Mouse (Mus musculus): ENCODE measurements around the gene Rpl36a-ps1. TPM values are rescaled to one million over a fixed set of nuclear protein-coding genes. Genes with fewer than 3 reads are reported as not detected.

The Rpl36a-ps1 gene
- polyA plus RNA-seq, 1 experiment from 2014 or later: 2.7 TPM

- Histone ChIP-seq H3K4me3 (no peak overlapping the region), H3K27ac (no peak overlapping the region), H3K4me2 (replicated peaks) (no peak overlapping the region), H3K36me3 (no peaks in the 10 kb centered on the region), H3K27me3 (no peaks in the 10 kb centered on the region), H3K9me3 (no peaks in the 10 kb centered on the region), H3K9ac (no peak overlapping the region), H3K4me1 (no peaks in the 10 kb centered on the region)
- ATAC-seq (ENCODE audit: insufficient number of reproducible peaks, insufficient read depth, low FRiP score, low TSS enrichment): no peak
- WGBS: 82% methylated on average over 7 of the region's 7 CpGs
Observed at GRCm38 (mm10) chr14:99018691-99019090, 24.6 kb upstream of the Rpl36a-ps1 start.

DNA sequence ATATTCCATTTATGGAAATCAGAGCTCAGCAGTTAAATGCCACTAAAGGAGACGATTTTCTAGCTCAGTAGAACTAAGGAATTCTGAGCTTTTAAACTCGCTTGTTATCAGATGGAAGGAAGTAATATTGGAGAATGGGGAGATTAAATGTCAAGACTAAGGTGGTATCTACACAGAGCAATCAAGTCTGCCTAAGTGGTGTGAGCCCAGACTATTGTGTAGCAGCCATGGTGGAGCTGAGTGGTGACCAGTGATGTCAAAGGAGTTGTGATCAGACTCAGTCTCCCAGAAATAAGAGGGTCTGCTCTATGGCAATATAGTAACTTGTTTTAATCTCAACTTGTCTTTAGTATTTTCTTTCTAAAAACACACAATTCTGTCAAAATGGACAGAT, 16.8 kb upstream of the Rpl36a-ps1 start:
- Histone ChIP-seq H3K9ac (no peak overlapping the region), H3K9me3 (no peaks in the 10 kb centered on the region), H3K4me3 (no peak overlapping the region), H3K27ac (no peak overlapping the region), H3K36me3 (no peaks in the 10 kb centered on the region), H3K27me3 (no peaks in the 10 kb centered on the region), H3K4me1 (no peaks in the 10 kb centered on the region), H3K4me2 (replicated peaks) (no peak overlapping the region)
- ATAC-seq (ENCODE audit: insufficient number of reproducible peaks, insufficient read depth, low FRiP score, low TSS enrichment): no peak
- 55% methylated on average over 2 of the region's 2 CpGs for WGBS

DNA sequence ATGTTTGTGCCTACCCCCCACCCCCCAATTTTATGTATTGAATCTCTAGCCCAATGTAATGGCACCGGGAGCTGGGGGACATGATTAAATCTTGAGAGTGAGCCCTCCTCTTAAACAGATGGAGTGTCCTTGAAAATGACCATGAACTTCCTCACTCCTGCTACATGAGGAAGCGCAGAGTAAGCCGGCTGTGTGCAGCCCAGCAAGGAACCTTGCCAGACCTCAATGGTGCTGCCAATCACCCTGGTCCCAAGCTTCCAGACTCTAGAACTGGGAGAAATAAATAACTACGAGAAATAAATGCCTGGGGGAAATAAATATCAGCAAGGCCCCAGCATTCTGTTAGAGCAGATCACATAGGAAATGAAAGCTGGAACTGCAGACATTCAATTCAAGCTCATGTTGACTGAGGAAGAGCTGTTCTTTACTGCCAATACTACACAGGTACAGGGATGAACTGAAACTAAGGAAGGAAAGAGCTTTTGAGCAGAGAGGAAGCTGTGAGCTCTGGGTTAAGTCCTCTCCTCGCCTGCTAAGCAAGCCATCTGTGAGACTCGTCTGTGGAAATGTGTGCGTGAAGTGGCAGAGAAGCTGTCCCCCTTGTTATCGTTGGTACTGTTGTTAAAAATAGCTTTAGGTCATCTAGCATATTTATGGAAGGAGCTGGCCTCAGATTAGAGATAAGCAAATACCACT, 16.3 kb upstream of the Rpl36a-ps1 start:
- Histone ChIP-seq H3K4me3 (no peak overlapping the region), H3K4me1 (no peaks in the 10 kb centered on the region), H3K36me3 (no peaks in the 10 kb centered on the region), H3K27me3 (no peaks in the 10 kb centered on the region), H3K9me3 (no peaks in the 10 kb centered on the region), H3K27ac (no peak overlapping the region), H3K9ac (no peak overlapping the region), H3K4me2 (replicated peaks) (no peak overlapping the region)
- ATAC-seq (ENCODE audit: insufficient number of reproducible peaks, insufficient read depth, low FRiP score, low TSS enrichment): no peak
- WGBS: 63% methylated on average over 8 of the region's 8 CpGs

- no peak overlapping the region for H3K4me3 ChIP-seq
- H3K4me2 ChIP-seq (replicated peaks): no peak overlapping the region
- no peak overlapping the region for H3K9ac ChIP-seq
- H3K9me3 ChIP-seq: 0 out of 2 replicates have a peak, but pooled peaks cover 3% of the 10 kb centered on the region
- no peaks in the 10 kb centered on the region for H3K4me1 ChIP-seq
- ATAC-seq (ENCODE audit: insufficient number of reproducible peaks, insufficient read depth, low FRiP score, low TSS enrichment): no peak
- H3K36me3 ChIP-seq: no peaks in the 10 kb centered on the region
- H3K27me3 ChIP-seq: no peaks in the 10 kb centered on the region
- 72% methylated on average over 2 of the region's 2 CpGs for WGBS
- H3K27ac ChIP-seq: no peak overlapping the region
Observed at GRCm38 (mm10) chr14:98992482-98992881, 1.6 kb downstream of the Rpl36a-ps1 start.

DNA sequence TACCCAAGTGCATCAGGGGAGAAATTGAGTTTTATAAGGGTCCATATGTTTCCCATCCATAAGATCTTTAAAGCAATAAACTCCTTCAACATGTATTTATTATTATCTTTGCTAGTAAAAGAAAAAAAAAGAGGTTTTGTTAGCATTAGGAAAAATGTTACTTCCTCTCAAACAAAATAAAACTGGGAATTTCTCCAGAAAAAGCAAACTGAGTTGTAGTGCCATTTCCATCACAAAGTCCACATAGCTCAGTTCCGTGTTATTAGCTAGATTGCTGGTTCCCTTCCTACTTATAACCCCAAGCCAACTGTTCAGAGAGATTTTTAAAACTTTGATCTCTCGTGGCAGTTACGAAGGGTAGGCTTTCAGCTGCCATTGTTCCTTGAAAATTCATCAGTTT, 3.5 kb downstream of the Rpl36a-ps1 start:
- no peak overlapping the region for H3K4me3 ChIP-seq
- WGBS: 45% methylated on average over 3 of the region's 3 CpGs
- no peaks in the 10 kb centered on the region for H3K27me3 ChIP-seq
- no peak overlapping the region for H3K9ac ChIP-seq
- no peak overlapping the region for H3K4me2 ChIP-seq (replicated peaks)
- ATAC-seq (ENCODE audit: insufficient number of reproducible peaks, insufficient read depth, low FRiP score, low TSS enrichment): no peak
- H3K36me3 ChIP-seq: no peaks in the 10 kb centered on the region
- H3K4me1 ChIP-seq: no peaks in the 10 kb centered on the region
- no peak overlapping the region for H3K27ac ChIP-seq
- no peaks in the 10 kb centered on the region for H3K9me3 ChIP-seq

DNA sequence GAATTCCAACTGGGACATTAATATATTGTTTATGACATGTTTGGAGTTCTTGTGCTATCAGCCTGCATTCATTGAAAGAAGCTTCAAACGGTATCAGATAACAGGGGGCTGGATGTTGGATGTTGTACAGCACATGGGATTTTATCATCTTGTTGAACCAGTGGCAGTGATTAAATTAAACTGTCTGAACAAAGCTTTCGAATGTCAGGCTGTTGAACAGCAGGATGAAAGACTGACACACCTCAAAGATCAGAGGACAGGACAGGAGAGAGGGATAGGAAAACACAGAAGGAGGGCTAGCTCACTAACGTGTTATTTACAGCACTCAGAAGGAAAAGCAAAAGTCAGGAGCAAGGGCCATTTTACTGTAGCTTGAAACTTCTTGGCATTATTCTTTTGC, 4.3 kb downstream of the Rpl36a-ps1 start:
- ATAC-seq (ENCODE audit: insufficient number of reproducible peaks, insufficient read depth, low FRiP score, low TSS enrichment): no peak
- Histone ChIP-seq H3K27me3 (no peaks in the 10 kb centered on the region), H3K4me2 (replicated peaks) (no peak overlapping the region), H3K36me3 (no peaks in the 10 kb centered on the region), H3K27ac (no peak overlapping the region), H3K9ac (no peak overlapping the region), H3K4me3 (no peak overlapping the region), H3K4me1 (no peaks in the 10 kb centered on the region), H3K9me3 (no peaks in the 10 kb centered on the region)
- WGBS: 32% methylated on average over 3 of the region's 3 CpGs

DNA sequence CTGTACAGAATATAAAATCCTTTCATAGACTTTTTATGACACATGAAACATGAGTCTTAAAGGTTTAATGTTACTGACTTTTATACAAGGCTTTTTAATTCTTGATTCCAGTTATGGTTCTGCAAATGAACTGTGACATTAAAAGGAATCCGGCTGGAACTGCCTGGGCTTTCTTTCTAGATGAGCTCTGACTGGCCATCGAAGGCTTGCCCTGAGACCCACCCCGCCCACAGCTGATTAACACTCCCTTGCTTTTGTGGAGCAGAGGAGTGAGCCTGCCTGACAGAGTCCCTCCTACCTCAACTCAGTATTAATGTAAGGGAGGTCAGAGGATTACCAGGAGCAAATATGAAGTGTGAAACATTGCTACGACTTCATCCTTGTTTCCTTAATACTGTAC, 22.2 kb downstream of the Rpl36a-ps1 start:
- no peak for ATAC-seq (ENCODE audit: insufficient number of reproducible peaks, insufficient read depth, low FRiP score, low TSS enrichment)
- 0 out of 2 replicates have a peak overlapping the region, but pooled peaks have one; percentile 2 for H3K27ac ChIP-seq
- H3K4me2 ChIP-seq (replicated peaks): no peak overlapping the region
- 43% methylated on average over 4 of the region's 4 CpGs for WGBS
- no peaks in the 10 kb centered on the region for H3K9me3 ChIP-seq
- H3K9ac ChIP-seq: no peak overlapping the region
- no peaks in the 10 kb centered on the region for H3K4me1 ChIP-seq
- H3K4me3 ChIP-seq: no peak overlapping the region
- no peaks in the 10 kb centered on the region for H3K36me3 ChIP-seq
- no peaks in the 10 kb centered on the region for H3K27me3 ChIP-seq

- H3K27me3 ChIP-seq: no peaks in the 10 kb centered on the region
- no peak overlapping the region for H3K4me3 ChIP-seq
- H3K9ac ChIP-seq: no peak overlapping the region
- H3K4me2 ChIP-seq (replicated peaks): no peak overlapping the region
- H3K4me1 ChIP-seq: no peaks in the 10 kb centered on the region
- no peak overlapping the region for H3K27ac ChIP-seq
- no peak for ATAC-seq (ENCODE audit: insufficient number of reproducible peaks, insufficient read depth, low FRiP score, low TSS enrichment)
- no peaks in the 10 kb centered on the region for H3K9me3 ChIP-seq
- no peaks in the 10 kb centered on the region for H3K36me3 ChIP-seq
- 78% methylated on average over 17 of the region's 17 CpGs for WGBS
Observed at GRCm38 (mm10) chr14:98958978-98959658, 35.0 kb downstream of the Rpl36a-ps1 start.

GRCm38 (mm10) chr14:98956788-98957187, 37.3 kb downstream of the Rpl36a-ps1 start:
- ATAC-seq (ENCODE audit: insufficient number of reproducible peaks, insufficient read depth, low FRiP score, low TSS enrichment): no peak
- no peaks in the 10 kb centered on the region for H3K4me1 ChIP-seq

GRCm38 (mm10) chr14:98952441-98952840, 41.7 kb downstream of the Rpl36a-ps1 start:
- H3K4me2 ChIP-seq (replicated peaks): no peak overlapping the region
- H3K4me3 ChIP-seq: no peak overlapping the region
- no peaks in the 10 kb centered on the region for H3K4me1 ChIP-seq
- no peak for ATAC-seq (ENCODE audit: insufficient number of reproducible peaks, insufficient read depth, low FRiP score, low TSS enrichment)
- WGBS: 86% methylated on average over 7 of the region's 7 CpGs
- H3K36me3 ChIP-seq: no peaks in the 10 kb centered on the region
- H3K27ac ChIP-seq: no peak overlapping the region
- H3K27me3 ChIP-seq: no peaks in the 10 kb centered on the region
- no peaks in the 10 kb centered on the region for H3K9me3 ChIP-seq
- H3K9ac ChIP-seq: no peak overlapping the region

More at GRCm38 (mm10) chr14:98956788-98957187, 37.3 kb downstream of the Rpl36a-ps1 start:
- Histone ChIP-seq H3K27ac (no peak overlapping the region), H3K4me2 (replicated peaks) (no peak overlapping the region), H3K36me3 (no peaks in the 10 kb centered on the region), H3K27me3 (no peaks in the 10 kb centered on the region), H3K9me3 (no peaks in the 10 kb centered on the region), H3K9ac (no peak overlapping the region), H3K4me3 (no peak overlapping the region)
- 90% methylated on average over 9 of the region's 9 CpGs for WGBS

DNA sequence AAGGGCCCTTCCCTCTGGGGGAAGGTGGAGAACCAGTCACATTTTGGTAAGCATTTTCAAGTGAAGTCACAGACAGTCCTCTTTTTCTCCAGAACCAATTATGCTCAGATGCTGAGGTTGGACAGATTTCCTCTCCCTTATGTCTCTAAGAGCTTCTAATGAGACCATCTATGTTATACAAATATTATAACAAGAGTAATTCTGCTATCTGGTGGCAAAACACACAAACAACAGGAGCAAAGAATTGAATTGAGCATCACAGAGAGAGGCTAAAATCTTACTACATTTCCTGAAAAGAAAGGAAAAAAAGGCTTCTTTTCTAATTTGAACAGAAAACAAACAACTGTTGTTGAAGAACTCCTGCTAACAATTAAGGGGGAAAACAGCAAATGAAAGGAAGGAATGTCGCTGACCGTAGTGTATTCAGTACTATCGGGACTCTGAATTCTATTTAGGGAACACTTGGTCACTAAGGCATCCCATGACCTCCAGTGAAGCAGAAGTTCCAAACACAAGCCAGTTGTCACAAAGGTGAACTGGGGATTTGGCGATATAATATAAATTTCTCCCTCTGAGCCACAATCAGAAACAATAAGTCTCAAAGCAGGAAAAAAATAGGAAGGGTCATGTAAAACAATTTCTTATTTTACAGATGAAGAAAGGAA, 42.4 kb downstream of the Rpl36a-ps1 start:
- no peak overlapping the region for H3K4me2 ChIP-seq (replicated peaks)

More for the DNA sequence above, 42.4 kb downstream of the Rpl36a-ps1 start:
- no peak for ATAC-seq (ENCODE audit: insufficient number of reproducible peaks, insufficient read depth, low FRiP score, low TSS enrichment)
- Histone ChIP-seq H3K4me3 (no peak overlapping the region), H3K27me3 (no peaks in the 10 kb centered on the region), H3K27ac (no peak overlapping the region), H3K36me3 (no peaks in the 10 kb centered on the region), H3K9me3 (no peaks in the 10 kb centered on the region), H3K4me1 (no peaks in the 10 kb centered on the region), H3K9ac (no peak overlapping the region)
- 32% methylated on average over 4 of the region's 4 CpGs for WGBS

All from embryonic facial prominence, embryonic 12.5 days (tissue).